Mouse (Mus musculus): Measurements from ENCODE around the gene Fam149a. TPM values are rescaled to one million over a fixed set of nuclear protein-coding genes. Genes with fewer than 3 reads are reported as not detected.

Fam149a gene
- polyA plus RNA-seq, 2 experiments, result 1.4 to 1.7 TPM

GRCm38 (mm10) chr8:45321365-45321764 lies 60.7 kb downstream of the Fam149a start:
- Histone ChIP-seq H3K27ac (no peak overlapping the region), H3K4me2 (ENCODE audit: low read depth) (no peak overlapping the region), H3K9ac (replicated peaks) (no peak overlapping the region), H3K27me3 (ENCODE audit: control insufficient read depth, insufficient read depth, low read length) (no peaks in the 10 kb centered on the region), H3K4me3 (ENCODE audit: insufficient read depth in 1 of 2, low read depth in 2 of 2, low read length in 2 of 2) (no peak overlapping the region), H3K9me3 (ENCODE audit: control insufficient read depth, low read length) (no peaks in the 10 kb centered on the region), H3K36me3 (replicated peaks; ENCODE audit: control insufficient read depth, insufficient read depth, low read depth) (no peaks in the 10 kb centered on the region), H3K4me1 (replicated peaks; ENCODE audit: control insufficient read depth in 2 of 2, insufficient read depth in 2 of 2, low read length in 1 of 2) (no peaks in the 10 kb centered on the region)
- no peak for TF ChIP-seq CTCF (IDR thresholded peaks at IDR 0.05; ENCODE audit: low read depth)
- DNase-seq (ENCODE audit: low read depth in 3 of 3, low spot score in 3 of 3), result no peak
- WGBS (ENCODE audit: insufficient replicate concordance), result 45% methylated on average over 2 of the region's 2 CpGs
- no peak for ATAC-seq (ENCODE audit: insufficient read depth)

GRCm38 (mm10) chr8:45320930-45321329 lies 61.2 kb downstream of the Fam149a start:
- Histone ChIP-seq H3K36me3 (replicated peaks; ENCODE audit: control insufficient read depth, insufficient read depth, low read depth) (no peaks in the 10 kb centered on the region), H3K4me3 (ENCODE audit: insufficient read depth in 1 of 2, low read depth in 2 of 2, low read length in 2 of 2) (no peak overlapping the region), H3K27ac (no peak overlapping the region), H3K4me1 (replicated peaks; ENCODE audit: control insufficient read depth in 2 of 2, insufficient read depth in 2 of 2, low read length in 1 of 2) (no peaks in the 10 kb centered on the region), H3K9me3 (ENCODE audit: control insufficient read depth, low read length) (no peaks in the 10 kb centered on the region), H3K9ac (replicated peaks) (no peak overlapping the region), H3K27me3 (ENCODE audit: control insufficient read depth, insufficient read depth, low read length) (no peaks in the 10 kb centered on the region), H3K4me2 (ENCODE audit: low read depth) (no peak overlapping the region)
- 39% methylated on average over 1 of the region's 1 CpGs for WGBS (ENCODE audit: insufficient replicate concordance)
- DNase-seq (ENCODE audit: low read depth in 3 of 3, low spot score in 3 of 3) (no peak), ATAC-seq (ENCODE audit: insufficient read depth) (no peak)
- no peak for TF ChIP-seq CTCF (IDR thresholded peaks at IDR 0.05; ENCODE audit: low read depth)
- TF ChIP-seq EP300 (IDR thresholded peaks at IDR 0.05; ENCODE audit: low read depth), result no peak

- DNase-seq (ENCODE audit: low read depth in 3 of 3, low spot score in 3 of 3), result no peak
- H3K9ac ChIP-seq (replicated peaks), result no peak overlapping the region
- 59% methylated on average over 4 of the region's 4 CpGs for WGBS (ENCODE audit: insufficient replicate concordance)
- ATAC-seq (ENCODE audit: insufficient read depth), result no peak
- no peaks in the 10 kb centered on the region for H3K4me1 ChIP-seq (replicated peaks; ENCODE audit: control insufficient read depth in 2 of 2, insufficient read depth in 2 of 2, low read length in 1 of 2)
- no peaks in the 10 kb centered on the region for H3K36me3 ChIP-seq (replicated peaks; ENCODE audit: control insufficient read depth, insufficient read depth, low read depth)
- no peaks in the 10 kb centered on the region for H3K9me3 ChIP-seq (ENCODE audit: control insufficient read depth, low read length)
- no peak for TF ChIP-seq EP300 (IDR thresholded peaks at IDR 0.05; ENCODE audit: low read depth)
- TF ChIP-seq CTCF (IDR thresholded peaks at IDR 0.05; ENCODE audit: low read depth), result no peak
- no peak overlapping the region for H3K27ac ChIP-seq
- no peaks in the 10 kb centered on the region for H3K27me3 ChIP-seq (ENCODE audit: control insufficient read depth, insufficient read depth, low read length)
- no peak overlapping the region for H3K4me3 ChIP-seq (ENCODE audit: insufficient read depth in 1 of 2, low read depth in 2 of 2, low read length in 2 of 2)
- H3K4me2 ChIP-seq (ENCODE audit: low read depth), result no peak overlapping the region
These were observed 71.1 kb downstream of the Fam149a start for GRCm38 (mm10) chr8:45310967-45311366.

DNA sequence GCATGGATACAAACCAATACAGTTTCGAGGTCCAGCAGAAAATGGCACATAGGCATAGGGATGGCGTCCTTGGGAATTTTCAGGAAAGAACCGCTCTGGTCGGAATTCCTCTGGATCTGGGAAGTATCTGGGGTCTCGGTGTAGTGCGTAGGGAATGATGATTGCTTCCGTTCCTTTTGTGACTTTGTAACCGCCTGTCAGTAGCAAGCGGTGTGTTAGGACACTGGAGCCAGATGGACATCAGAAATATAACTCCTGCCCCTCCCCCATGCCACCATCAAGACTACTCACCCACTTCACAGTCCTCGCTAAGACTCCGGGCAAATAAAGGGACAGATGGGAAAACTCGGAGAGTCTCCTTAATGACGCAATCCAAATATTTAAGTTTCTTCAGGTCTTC lies 73.7 kb downstream of the Fam149a start, which contains the start of gene Gm45753:
Gene Gm45753, minus strand, starts transcription at position 101 of the 400 bp plus-strand sequence.
- H3K36me3 ChIP-seq (replicated peaks; ENCODE audit: control insufficient read depth, insufficient read depth, low read depth), result no peaks in the 10 kb centered on the region
- WGBS (ENCODE audit: insufficient replicate concordance), result 74% methylated on average over 13 of the region's 13 CpGs
- H3K4me2 ChIP-seq (ENCODE audit: low read depth), result no peak within 1 kb of the TSS
- TF ChIP-seq CTCF (IDR thresholded peaks at IDR 0.05; ENCODE audit: low read depth), result no peak
- TF ChIP-seq EP300 (IDR thresholded peaks at IDR 0.05; ENCODE audit: low read depth), result no peak
- H3K9me3 ChIP-seq (ENCODE audit: control insufficient read depth, low read length), result no peaks in the 10 kb centered on the region
- H3K4me3 ChIP-seq (ENCODE audit: insufficient read depth in 1 of 2, low read depth in 2 of 2, low read length in 2 of 2), result no peak within 1 kb of the TSS
- no peak for DNase-seq (ENCODE audit: low read depth in 3 of 3, low spot score in 3 of 3)
- ATAC-seq (ENCODE audit: insufficient read depth), result no peak
- H3K9ac ChIP-seq (replicated peaks), result no peak within 1 kb of the TSS
- H3K4me1 ChIP-seq (replicated peaks; ENCODE audit: control insufficient read depth in 2 of 2, insufficient read depth in 2 of 2, low read length in 1 of 2), result no peaks in the 10 kb centered on the region
- H3K27me3 ChIP-seq (ENCODE audit: control insufficient read depth, insufficient read depth, low read length), result no peaks in the 10 kb centered on the region
- H3K27ac ChIP-seq, result no peak within 1 kb of the TSS

GRCm38 (mm10) chr8:45305479-45305878 lies 76.6 kb downstream of the Fam149a start:
- Histone ChIP-seq H3K4me1 (replicated peaks; ENCODE audit: control insufficient read depth in 2 of 2, insufficient read depth in 2 of 2, low read length in 1 of 2) (no peaks in the 10 kb centered on the region), H3K4me2 (ENCODE audit: low read depth) (no peak overlapping the region), H3K27me3 (ENCODE audit: control insufficient read depth, insufficient read depth, low read length) (no peaks in the 10 kb centered on the region), H3K36me3 (replicated peaks; ENCODE audit: control insufficient read depth, insufficient read depth, low read depth) (no peaks in the 10 kb centered on the region), H3K27ac (no peak overlapping the region), H3K9me3 (ENCODE audit: control insufficient read depth, low read length) (no peaks in the 10 kb centered on the region), H3K4me3 (ENCODE audit: insufficient read depth in 1 of 2, low read depth in 2 of 2, low read length in 2 of 2) (no peak overlapping the region), H3K9ac (replicated peaks) (no peak overlapping the region)
- DNase-seq (ENCODE audit: low read depth in 3 of 3, low spot score in 3 of 3) (no peak), ATAC-seq (ENCODE audit: insufficient read depth) (no peak)
- TF ChIP-seq EP300 (IDR thresholded peaks at IDR 0.05; ENCODE audit: low read depth) (no peak), CTCF (IDR thresholded peaks at IDR 0.05; ENCODE audit: low read depth) (no peak)
- WGBS (ENCODE audit: insufficient replicate concordance), result 66% methylated on average over 1 of the region's 1 CpGs

All from liver, embryonic 14.5 days (tissue).